Mouse (Mus musculus): ENCODE measurements around the gene Gfod1.

- no peak for TF ChIP-seq POLR2A (IDR thresholded peaks at IDR 0.05; ENCODE audit: borderline replicate concordance, insufficient read depth, low read length)
- TF ChIP-seq CTCF (IDR thresholded peaks at IDR 0.05; ENCODE audit: borderline replicate concordance, insufficient read depth, low read depth, low read length) = no peak
These were observed 62.2 kb downstream of the Gfod1 start for GRCm38 (mm10) chr13:43241750-43242149.

Measured in cerebellum, adult 2 months (tissue).